Mouse (Mus musculus) limb, embryonic 14.5 days (tissue): ENCODE results near the gene Gm47841. TPM values are rescaled to one million over a fixed set of nuclear protein-coding genes. Genes with fewer than 3 reads are reported as not detected.
A peak's percentile ranks its signal among the peaks of the same experiment; 100 is the strongest.

Source experiments
- ATAC-seq: fragments of 200-750 bp; cut with Nextera tagmentation; 2 replicates; pipeline ENCODE4 v1.8.0; 2017; ENCODE audit warnings: low read depth, moderate number of reproducible peaks, moderate TSS enrichment; ENCODE audit not compliant: low FRiP score
- DNase-seq: peaks from one replicate; pipeline ENCODE4 v3.0.0-alpha.2; 2015; ENCODE audit warnings: low spot score
- H3K27ac ChIP-seq: fragments of 300-500 bp; sonication (generic); replicated peaks from 2 replicates; pipeline ENCODE4 v1.5.1; 2014; ENCODE audit warnings: low read depth, mild to moderate bottlenecking, low read length, moderate library complexity, mixed read lengths
- H3K27me3 ChIP-seq: fragments of 300-500 bp; sonication (generic); 2 replicates; pipeline ENCODE4 v1.6.1; 2014; ENCODE audit warnings: low read length, mixed read lengths; ENCODE audit not compliant: control insufficient read depth, insufficient read depth
- H3K36me3 ChIP-seq: fragments of 300-500 bp; sonication (generic); 2 replicates; pipeline ENCODE4 v1.6.1; 2014; ENCODE audit warnings: mild to moderate bottlenecking, low read length, moderate library complexity, mixed read lengths; ENCODE audit not compliant: control insufficient read depth, insufficient read depth
- H3K4me1 ChIP-seq: fragments of 300-500 bp; sonication (generic); 2 replicates; pipeline ENCODE4 v1.6.1; 2014; ENCODE audit warnings: antibody characterized with exemption, low read length, mixed read lengths; ENCODE audit not compliant: control insufficient read depth, insufficient read depth
- H3K4me2 ChIP-seq: fragments of 300-500 bp; sonication (generic); replicated peaks from 2 replicates; pipeline ENCODE4 v1.6.1; 2014; ENCODE audit warnings: low read depth, mild to moderate bottlenecking, low read length, moderate library complexity; ENCODE audit not compliant: severe bottlenecking
- H3K4me3 ChIP-seq: fragments of 300-500 bp; sonication (generic); replicated peaks from 2 replicates; pipeline ENCODE4 v1.5.1; 2014; ENCODE audit warnings: low read length
- H3K9ac ChIP-seq: fragments of 300-500 bp; sonication (generic); 2 replicates; pipeline ENCODE4 v1.6.1; 2014; ENCODE audit warnings: mild to moderate bottlenecking, low read depth, low read length, moderate library complexity; ENCODE audit not compliant: severe bottlenecking
- H3K9me3 ChIP-seq: fragments of 300-500 bp; sonication (generic); 2 replicates; pipeline ENCODE4 v1.6.1; 2016; ENCODE audit warnings: low read length; ENCODE audit not compliant: control insufficient read depth
- POLR2A ChIP-seq: fragments of 200-500 bp; IDR thresholded peaks from 2 replicates; pipeline ENCODE4 v1.8.0; 2012; ENCODE audit warnings: inconsistent platforms, mild to moderate bottlenecking, moderate library complexity, borderline replicate concordance; ENCODE audit not compliant: insufficient read depth, insufficient read length; ENCODE audit errors: extremely low read depth
- WGBS: fragments of 180-500 bp; shearing (Covaris S2); extraction: QIAGEN DNeasy Blood & Tissue Kit; methylation state at CpG from one replicate; pipeline ENCODE4 v1.1.7; 2014; 5-methylcytosine and 5-hydroxymethylcytosine counted together
- polyA plus RNA-seq, 2 experiments: library from polyadenylated mRNA; depleted of rRNA in 1 of 2; stranded (reverse) in 1 of 2; unstranded in 1 of 2; fragments of >200 nt; fragmentation: Nextera tagmentation in 1 of 2; extraction: Ambion mirVana in 1 of 2; gene quantifications; 2 replicates each; pipeline versions ENCODE4 v1.2.1 to v1.2.3; 2012 to 2014

The Gm47841 gene
- polyA plus RNA-seq (2012; rRNA removed) (0.05 TPM in 1 of 2 replicates, not detected in the other), polyA plus RNA-seq (2014; fragmentation: Nextera tagmentation; extraction: Ambion mirVana) (not detected in 2 replicates)

- no peak for TF ChIP-seq POLR2A
- Histone ChIP-seq H3K36me3 (0 out of 2 replicates have a peak, but pooled peaks cover 3% of the 10 kb centered on the region), H3K9me3 (no peaks in the 10 kb centered on the region), H3K27me3 (peaks cover 58% of the 10 kb centered on the region), H3K27ac (no peak within 1 kb of the TSS), H3K4me1 (peaks cover 7% of the 10 kb centered on the region), H3K4me2 (peak within 1 kb of the TSS; percentile 100), H3K9ac (peak within 1 kb of the TSS; percentile 65), H3K4me3 (peak within 1 kb of the TSS; percentile 54)
- DNase-seq (no peak), ATAC-seq (0 out of 2 replicates have a peak, but pooled peaks have one; percentile 9)
- 2% methylated on average over 22 of the region's 23 CpGs for WGBS
Observed at GRCm38 (mm10) chr15:101047194-101047555, at the start of gene Gm47841. TSS of gene Gm47841 (minus strand) at chr15:101047397.

- 49% methylated on average over 3 of the region's 3 CpGs for WGBS
- Histone ChIP-seq H3K4me2 (no peak overlapping the region), H3K9me3 (no peaks in the 10 kb centered on the region), H3K36me3 (no peaks in the 10 kb centered on the region), H3K4me1 (peaks cover 26% of the 10 kb centered on the region), H3K9ac (no peak overlapping the region), H3K27me3 (no peaks in the 10 kb centered on the region), H3K4me3 (no peak overlapping the region), H3K27ac (no peak overlapping the region)
- no peak for TF ChIP-seq POLR2A
- ATAC-seq: no peak
- DNase-seq: no peak
Observed at GRCm38 (mm10) chr15:101095392-101095791, 48.2 kb upstream of the Gm47841 start.

GRCm38 (mm10) chr15:101094979-101095378, 47.8 kb upstream of the Gm47841 start:
- 20% methylated on average over 9 of the region's 9 CpGs for WGBS
- H3K9me3 ChIP-seq: no peaks in the 10 kb centered on the region

GRCm38 (mm10) chr15:101093988-101094387, 46.8 kb upstream of the Gm47841 start:
- no peak for TF ChIP-seq POLR2A
- no peak for DNase-seq
- Histone ChIP-seq H3K9me3 (no peaks in the 10 kb centered on the region), H3K4me2 (no peak overlapping the region), H3K36me3 (no peaks in the 10 kb centered on the region), H3K27me3 (no peaks in the 10 kb centered on the region), H3K4me1 (peaks cover 25% of the 10 kb centered on the region), H3K27ac (no peak overlapping the region), H3K9ac (no peak overlapping the region), H3K4me3 (no peak overlapping the region)
- ATAC-seq: no peak
- 37% methylated on average over 6 of the region's 6 CpGs for WGBS

More at GRCm38 (mm10) chr15:101094979-101095378, 47.8 kb upstream of the Gm47841 start:
- Histone ChIP-seq H3K27me3 (no peaks in the 10 kb centered on the region), H3K4me1 (peaks cover 26% of the 10 kb centered on the region), H3K9ac (no peak overlapping the region), H3K4me3 (no peak overlapping the region), H3K4me2 (no peak overlapping the region), H3K27ac (no peak overlapping the region), H3K36me3 (no peaks in the 10 kb centered on the region)
- ATAC-seq (0 out of 2 replicates have a peak, but pooled peaks have one; percentile 23), DNase-seq (no peak)
- no peak for TF ChIP-seq POLR2A

- Histone ChIP-seq H3K27me3 (no peaks in the 10 kb centered on the region), H3K9me3 (no peaks in the 10 kb centered on the region), H3K36me3 (no peaks in the 10 kb centered on the region), H3K9ac (0 out of 2 replicates have a peak overlapping the region, but pooled peaks have one; percentile 18), H3K27ac (peak overlapping the region; percentile 29; the same call in 1 of the 2 replicates), H3K4me3 (no peak overlapping the region), H3K4me2 (peak overlapping the region; percentile 18; the same call in 1 of the 2 replicates), H3K4me1 (peaks cover 16% of the 10 kb centered on the region)
- TF ChIP-seq POLR2A: no peak
- WGBS: 13% methylated on average over 25 of the region's 25 CpGs
- ATAC-seq: peak; percentile 33; the same call in 1 of the 2 replicates
- DNase-seq: no peak
Observed at GRCm38 (mm10) chr15:101092829-101093648, 45.8 kb upstream of the Gm47841 start.
